Mouse (Mus musculus) layer of hippocampus, adult 9-11 months (tissue): ENCODE results near the gene Creld2.

Experiments used
- DNase-seq: peaks from one replicate; pipeline ENCODE4 v3.0.0; 2022

The Creld2 gene

DNA sequence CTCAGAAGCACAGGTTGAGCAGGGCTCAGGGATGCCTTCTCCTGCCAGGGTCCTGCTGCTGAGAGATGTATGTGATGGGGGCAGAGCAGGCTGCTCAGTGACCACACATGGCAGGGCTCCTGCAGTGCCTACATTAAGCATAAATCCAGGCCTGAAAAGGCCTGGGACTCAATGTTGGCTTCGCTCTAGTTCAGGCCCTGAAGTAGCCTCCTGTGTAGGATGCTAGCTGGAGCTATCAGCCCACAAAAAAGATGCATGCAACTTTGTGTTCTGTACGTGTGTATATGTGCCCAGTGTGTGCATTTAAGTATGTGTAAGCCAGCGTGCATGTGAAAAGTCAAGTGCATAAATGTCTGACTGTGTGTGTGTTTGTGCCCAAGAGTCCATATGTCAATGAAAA is 54.6 kb downstream of the Creld2 start:
- no peak for DNase-seq

DNA sequence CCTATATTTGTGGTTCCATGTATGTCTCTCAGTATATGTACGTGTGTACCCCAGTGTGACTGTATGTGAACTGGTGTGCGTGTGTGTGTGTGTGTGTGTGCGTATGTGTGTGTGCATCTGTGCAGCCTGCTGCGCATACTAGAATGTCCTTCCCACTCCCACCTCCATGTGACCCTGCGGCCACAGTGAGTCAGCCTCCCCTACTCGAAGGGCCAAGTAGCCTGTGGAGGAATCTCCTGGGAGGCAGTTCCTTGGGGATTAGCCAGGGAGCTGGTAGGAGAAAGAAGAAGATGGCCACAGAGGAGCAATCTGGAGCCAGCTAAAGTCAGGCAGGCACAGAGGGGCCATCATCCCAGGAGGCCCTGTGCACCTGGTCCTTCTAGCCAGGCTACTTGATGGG is 55.0 kb downstream of the Creld2 start:
- no peak for DNase-seq

- DNase-seq: no peak
Observed at GRCm38 (mm10) chr15:88875625-88876081, 56.2 kb downstream of the Creld2 start.
